Mouse (Mus musculus) T-helper 2 cell (primary cell): ENCODE measurements around the gene Edem2.

ENCODE experiments used
- in situ Hi-C: fragments of 300-600 bp; cut with MboI, MseI; formaldehyde crosslinking; loops from one replicate; pipeline ENCODE4 v1.15.1; 2025; ENCODE audit warnings: high pct_unique_total_duplicates

The Edem2 gene

DNA sequence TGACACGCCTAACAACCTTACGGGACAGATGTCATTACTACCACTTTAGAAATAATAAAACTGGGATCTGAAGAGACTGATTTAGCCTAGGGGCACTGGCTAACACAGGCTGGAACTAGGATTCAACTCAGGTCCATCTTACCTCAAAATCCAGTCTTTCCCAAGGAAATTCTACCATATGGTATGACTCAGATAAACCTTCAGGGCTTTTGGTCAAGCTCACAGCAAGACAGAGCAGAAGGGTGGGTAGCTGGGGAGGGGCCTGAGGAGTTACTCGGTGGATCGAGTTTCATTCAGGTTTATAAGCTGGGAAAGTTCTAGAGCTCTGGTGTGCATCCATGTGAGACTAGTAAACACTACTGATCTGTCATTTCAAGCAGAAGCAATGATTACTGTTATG lies 40.1 kb downstream of the Edem2 start:
- in situ Hi-C loops = no loop called here

- in situ Hi-C loops = no loop called here
These were observed 41.5 kb downstream of the Edem2 start for GRCm38 (mm10) chr2:155687746-155688145.

GRCm38 (mm10) chr2:155686572-155686971 lies 42.7 kb downstream of the Edem2 start:
- in situ Hi-C loops = no loop called here

DNA sequence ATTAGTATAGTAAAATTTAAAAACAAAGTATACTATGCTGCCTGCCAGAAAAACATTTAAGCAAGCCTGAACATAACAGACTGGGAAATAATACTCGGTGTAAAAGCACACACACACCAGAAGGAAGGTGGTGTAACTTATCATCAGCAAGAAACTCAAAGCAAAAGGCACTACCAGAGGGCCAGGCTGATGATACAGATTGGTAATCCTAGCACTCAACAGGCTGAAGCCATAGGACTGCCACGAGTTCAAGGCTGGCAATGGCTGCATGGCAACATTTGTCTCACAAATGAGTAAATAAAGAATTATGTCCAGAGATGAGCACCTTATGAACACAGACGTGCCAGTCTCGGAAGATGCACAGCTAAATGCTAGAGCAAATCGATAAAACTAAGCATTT lies 45.5 kb downstream of the Edem2 start:
- in situ Hi-C loops = no loop called here

DNA sequence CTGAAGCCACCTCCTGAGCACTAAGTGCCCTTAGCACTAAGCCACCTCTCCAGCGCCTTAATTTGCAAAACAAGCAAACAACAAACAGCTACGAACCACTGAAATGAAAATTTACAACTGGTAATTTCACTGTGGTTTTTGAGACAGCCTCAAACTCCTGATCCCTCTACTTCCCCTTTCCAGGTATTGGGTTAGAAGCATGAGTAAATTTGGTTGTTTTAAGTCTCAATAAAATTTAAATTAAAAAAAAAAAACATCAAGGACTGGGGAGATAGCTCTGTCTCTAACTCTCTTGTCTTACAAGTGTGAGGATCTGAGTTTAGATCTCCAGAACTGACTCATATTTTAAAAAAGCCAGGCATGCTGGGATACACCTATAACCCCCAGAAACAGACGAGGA lies 46.1 kb downstream of the Edem2 start:
- in situ Hi-C loops = no loop called here

- in situ Hi-C loops = no loop called here
These were observed 47.4 kb downstream of the Edem2 start for GRCm38 (mm10) chr2:155681874-155682273.

DNA sequence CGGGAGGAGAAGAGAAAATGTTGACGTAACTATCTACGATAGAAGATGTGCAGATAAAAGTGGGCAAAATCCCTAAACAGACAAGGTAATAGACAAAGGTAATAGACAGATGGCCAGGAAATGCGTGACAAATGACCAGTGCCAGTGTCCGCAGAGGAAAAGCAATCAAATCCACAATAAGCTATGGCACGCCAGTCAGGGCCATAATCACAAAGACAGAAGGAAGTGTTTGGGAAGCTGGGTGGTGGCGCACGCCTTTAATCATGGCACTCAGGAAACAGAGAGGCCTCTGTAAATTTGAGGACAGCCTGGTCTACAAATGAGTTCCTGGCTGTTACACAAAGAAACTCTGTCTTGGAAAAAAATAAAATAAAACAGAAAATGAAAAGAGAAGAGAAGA lies 48.1 kb downstream of the Edem2 start:
- in situ Hi-C loops = no loop called here

DNA sequence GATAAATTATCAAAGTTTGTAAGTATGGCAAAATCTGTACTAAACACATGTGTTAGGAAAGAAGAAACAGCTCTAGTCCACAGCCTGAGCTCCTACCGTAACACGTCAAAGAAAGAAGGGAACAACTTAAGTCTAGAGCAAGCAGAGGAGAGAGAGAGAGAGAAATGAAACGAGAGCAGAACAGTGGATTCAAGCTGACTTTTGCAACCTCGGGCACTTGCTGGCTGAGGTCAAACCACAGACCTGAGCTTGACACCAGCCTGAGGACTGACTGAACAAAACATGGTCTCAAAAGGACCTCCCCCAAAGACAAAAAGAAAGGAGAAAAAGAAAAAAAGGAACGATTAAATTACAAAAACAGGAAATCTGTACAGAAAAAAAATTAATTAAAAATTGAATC lies 48.7 kb downstream of the Edem2 start:
- in situ Hi-C loops = no loop called here

- in situ Hi-C loops = no loop called here
These were observed 49.6 kb downstream of the Edem2 start for GRCm38 (mm10) chr2:155679586-155680110.

DNA sequence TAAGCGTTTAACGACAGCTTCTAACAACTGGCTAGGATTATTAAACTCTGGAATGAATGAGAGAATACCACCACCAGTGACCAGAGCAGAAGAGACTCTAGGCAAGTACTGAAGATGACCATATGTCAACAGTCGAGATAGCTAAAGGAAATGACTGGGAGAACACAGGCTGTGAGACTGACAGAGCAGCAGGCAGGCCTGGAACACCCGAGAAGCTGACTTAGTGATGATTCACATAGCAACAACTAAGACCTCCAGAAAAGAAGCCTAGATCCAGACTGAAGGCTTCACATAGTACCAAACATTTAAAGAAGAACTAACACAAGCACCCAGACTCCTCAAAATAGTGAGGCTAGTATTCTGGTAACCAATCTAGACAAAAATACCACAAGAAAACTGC lies 54.2 kb downstream of the Edem2 start:
- in situ Hi-C loops = no loop called here

- in situ Hi-C loops = no loop called here
These were observed 55.7 kb downstream of the Edem2 start for GRCm38 (mm10) chr2:155673546-155673945.

- in situ Hi-C loops = no loop called here
These were observed 58.0 kb downstream of the Edem2 start for GRCm38 (mm10) chr2:155671236-155671635.

DNA sequence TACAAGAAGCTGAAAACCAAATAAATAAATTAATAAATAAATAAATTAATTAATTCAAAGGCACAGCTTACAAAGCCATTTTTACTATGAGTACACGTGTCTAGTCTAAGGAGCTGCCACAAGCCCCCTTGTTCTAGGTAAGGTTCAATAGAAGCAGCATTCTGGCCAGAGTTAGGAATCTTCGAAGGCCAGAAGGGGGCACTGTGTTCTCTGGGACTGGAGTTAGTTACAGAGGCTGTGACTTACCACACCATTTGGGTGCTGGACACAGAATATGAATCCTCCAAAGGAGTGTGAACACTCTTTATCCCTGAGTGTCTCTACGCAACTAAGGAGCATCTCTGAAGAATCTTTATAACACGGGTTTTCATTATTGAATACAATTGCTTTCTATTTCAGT lies 60.8 kb downstream of the Edem2 start:
- in situ Hi-C loops = no loop called here

- in situ Hi-C loops = no loop called here
These were observed 61.4 kb downstream of the Edem2 start for GRCm38 (mm10) chr2:155667881-155668280.

DNA sequence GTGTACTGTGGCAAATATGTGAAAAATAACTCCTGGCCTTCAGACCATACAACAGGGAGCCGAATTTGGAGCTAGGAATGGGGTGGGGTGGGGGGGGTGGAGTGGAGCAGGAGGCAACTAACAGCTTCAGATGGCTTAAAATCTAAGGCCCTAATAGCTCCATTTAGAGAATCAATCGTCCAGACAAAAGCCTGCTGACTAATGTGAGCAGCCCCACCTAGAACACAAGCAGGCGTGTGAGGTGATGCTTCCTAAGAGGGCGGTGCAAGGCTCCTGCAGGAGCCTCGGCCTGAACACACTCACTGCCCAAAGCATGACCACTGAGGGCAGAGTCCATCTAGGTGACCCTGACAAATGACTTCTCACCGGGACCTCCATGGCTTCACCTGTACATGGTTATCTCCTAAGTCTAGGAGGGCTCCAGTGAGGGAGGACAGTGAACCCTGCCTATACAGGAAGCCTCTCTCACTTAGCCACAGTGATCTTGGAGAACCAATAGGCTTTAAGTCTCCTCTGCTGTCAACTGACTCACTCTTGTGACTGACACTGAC lies 65.3 kb downstream of the Edem2 start:
- in situ Hi-C loops = no loop called here

GRCm38 (mm10) chr2:155663097-155663496 lies 66.2 kb downstream of the Edem2 start:
- in situ Hi-C loops = no loop called here

DNA sequence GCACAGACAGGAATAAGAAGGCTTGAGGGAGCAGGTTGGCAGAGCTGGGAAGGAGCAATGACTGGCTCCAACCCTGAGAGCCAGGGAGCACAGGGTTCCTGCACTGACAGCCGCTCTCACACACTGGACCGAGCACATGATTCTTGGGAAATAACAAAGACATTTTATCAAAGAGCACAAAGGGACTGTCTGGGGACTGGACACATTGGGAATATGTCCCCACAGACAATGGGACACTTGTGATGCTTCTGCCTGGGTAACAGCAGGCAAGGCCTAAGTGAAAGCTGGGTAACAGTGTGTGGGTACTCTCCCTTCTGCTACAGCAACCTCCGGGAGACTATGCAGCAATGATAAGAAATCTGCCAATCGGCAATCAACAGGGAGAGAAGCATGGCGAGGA lies 66.9 kb downstream of the Edem2 start:
- in situ Hi-C loops = no loop called here

DNA sequence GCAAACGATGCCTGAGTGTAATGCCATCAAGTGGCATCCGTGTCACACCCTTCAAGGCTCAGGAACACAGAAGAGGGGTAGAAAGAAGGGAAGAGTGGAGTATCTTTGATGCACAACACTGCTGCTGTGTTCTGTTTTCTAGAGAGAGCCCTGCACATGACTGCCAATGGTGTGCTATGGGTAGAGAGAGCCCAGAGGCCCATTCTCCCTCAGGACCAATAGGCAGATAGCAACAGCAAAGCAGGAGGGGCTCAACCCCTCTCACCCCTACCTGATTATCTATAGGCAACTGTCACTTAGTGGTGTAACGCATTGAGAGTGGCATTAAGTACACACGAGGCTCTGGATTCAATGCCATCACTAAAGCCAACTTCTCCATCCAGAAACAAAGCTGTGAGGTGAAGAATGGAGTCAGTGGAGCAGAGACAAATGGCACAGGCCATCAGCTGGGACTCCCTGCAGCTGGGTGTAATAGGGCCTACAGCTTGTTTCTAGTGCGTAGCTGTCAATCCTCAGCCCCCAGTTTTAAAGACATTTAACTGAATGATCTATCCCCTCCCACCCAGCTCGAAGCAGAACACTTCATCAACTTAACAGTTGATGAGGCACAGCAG lies 73.4 kb downstream of the Edem2 start:
- in situ Hi-C loops = no loop called here

GRCm38 (mm10) chr2:155652618-155653017 lies 76.7 kb downstream of the Edem2 start:
- in situ Hi-C loops = no loop called here
